In genomic region chr4:129739111-129739645, GRCm38 (mm10) we compare ENCODE assay signal across 10 mouse cellular contexts. TPM values are rescaled to one million over a fixed set of nuclear protein-coding genes. Genes with fewer than 3 reads are reported as not detected.
DNase-seq lines count a peak whose midpoint lies in the region; ATAC-seq and TF ChIP-seq lines count a peak whose summit lies in the region.
"Had no signal": no experiment of that assay in that cellular context is flagged by ENCODE, and none has a peak within 500 bp of the region (broad histone marks: within the 10 kb centered on the region; RNA-seq: fewer than 3 reads in every experiment).

No protein-coding gene starts in this region.

- H3K27ac ChIP-seq in forebrain, embryonic 10.5 days, result no peak overlapping the region
- no peak overlapping the region for H3K27ac ChIP-seq in forebrain, embryonic 11.5 days (ENCODE audit: low read depth, low read length)
- no peak overlapping the region for H3K27ac ChIP-seq in lung, embryonic 15.5 days
- no peak overlapping the region for H3K27ac ChIP-seq in lung, postnatal 0 days (ENCODE audit: low read length)
- H3K27ac ChIP-seq in intestine, embryonic 15.5 days, result no peak overlapping the region
- H3K27ac ChIP-seq in neural tube, embryonic 13.5 days (replicated peaks), result no peak overlapping the region

- no peak for DNase-seq in forebrain, embryonic 10.5 days (ENCODE audit: extremely low spot score, low spot score)
- DNase-seq in forebrain, embryonic 11.5 days (ENCODE audit: low spot score), result no peak
- DNase-seq in lung, postnatal 0 days (ENCODE audit: low spot score), result no peak
- DNase-seq in spleen, postnatal 4 days (ENCODE audit: low spot score in 2 of 2), result no peak
- DNase-seq in cerebellum, adult 18-20 months, result no peak
- DNase-seq: cerebellum, adult 11 months; kidney, adult 8-10 months had no signal

- WGBS in forebrain, embryonic 10.5 days, result 90% methylated on average over 4 of the region's 4 CpGs
- 89% methylated on average over 4 of the region's 4 CpGs for WGBS in forebrain, embryonic 11.5 days
- 61% methylated on average over 4 of the region's 4 CpGs for WGBS in lung, embryonic 15.5 days
- 55% methylated on average over 4 of the region's 4 CpGs for WGBS in lung, postnatal 0 days
- WGBS in intestine, embryonic 15.5 days, result 71% methylated on average over 4 of the region's 4 CpGs
- WGBS in neural tube, embryonic 13.5 days, result 81% methylated on average over 4 of the region's 4 CpGs

- H3K4me1 ChIP-seq in forebrain, embryonic 10.5 days, result peaks cover 34% of the 10 kb centered on the region
- peaks cover 5% of the 10 kb centered on the region; the same call in 1 of the 2 replicates for H3K4me1 ChIP-seq in forebrain, embryonic 11.5 days (replicated peaks; ENCODE audit: control insufficient read depth, insufficient read depth, low read length)
- peaks cover 43% of the 10 kb centered on the region for H3K4me1 ChIP-seq in lung, embryonic 15.5 days
- peaks cover 8% of the 10 kb centered on the region; the same call in 1 of the 2 replicates for H3K4me1 ChIP-seq in lung, postnatal 0 days (ENCODE audit: insufficient read depth, low read depth, low read length)
- peaks cover 21% of the 10 kb centered on the region for H3K4me1 ChIP-seq in intestine, embryonic 15.5 days (replicated peaks)
- H3K4me1 ChIP-seq in neural tube, embryonic 13.5 days (replicated peaks), result peaks cover 66% of the 10 kb centered on the region

- peaks cover 55% of the 10 kb centered on the region for H3K36me3 ChIP-seq in forebrain, embryonic 10.5 days (replicated peaks)
- no peaks in the 10 kb centered on the region; the same call in 1 of the 2 replicates for H3K36me3 ChIP-seq in forebrain, embryonic 11.5 days (ENCODE audit: control insufficient read depth, insufficient read depth, low read length)
- H3K36me3 ChIP-seq in lung, embryonic 15.5 days, result 0 out of 2 replicates have a peak, but pooled peaks cover 4% of the 10 kb centered on the region
- H3K36me3 ChIP-seq in lung, postnatal 0 days (ENCODE audit: insufficient read depth, low read length), result no peaks in the 10 kb centered on the region
- peaks cover 4% of the 10 kb centered on the region for H3K36me3 ChIP-seq in intestine, embryonic 15.5 days
- H3K36me3 ChIP-seq in neural tube, embryonic 13.5 days, result peaks cover 5% of the 10 kb centered on the region; the same call in 1 of the 2 replicates

- H3K9me3 ChIP-seq in forebrain, embryonic 10.5 days, result no peaks in the 10 kb centered on the region
- H3K9me3 ChIP-seq in forebrain, embryonic 11.5 days (ENCODE audit: control insufficient read depth, low read length), result no peaks in the 10 kb centered on the region
- H3K9me3 ChIP-seq in lung, embryonic 15.5 days, result no peaks in the 10 kb centered on the region
- no peaks in the 10 kb centered on the region for H3K9me3 ChIP-seq in lung, postnatal 0 days (ENCODE audit: low read length)
- H3K9me3 ChIP-seq in intestine, embryonic 15.5 days, result no peaks in the 10 kb centered on the region
- no peaks in the 10 kb centered on the region for H3K9me3 ChIP-seq in neural tube, embryonic 13.5 days

- ATAC-seq in forebrain, embryonic 11.5 days (replicated peaks; ENCODE audit: low FRiP score), result no peak
- no peak for ATAC-seq in lung, embryonic 15.5 days (ENCODE audit: borderline replicate concordance, extremely low read depth, low FRiP score, low TSS enrichment)
- no peak for ATAC-seq in lung, postnatal 0 days
- no peak for ATAC-seq in intestine, embryonic 15.5 days
- ATAC-seq in neural tube, embryonic 13.5 days (ENCODE audit: low read depth), result no peak

- H3K4me3 ChIP-seq in forebrain, embryonic 10.5 days, result peak overlapping the region; percentile 100
- no peak overlapping the region for H3K4me3 ChIP-seq in forebrain, embryonic 11.5 days (ENCODE audit: low read depth, low read length)
- no peak overlapping the region for H3K4me3 ChIP-seq in lung, embryonic 15.5 days
- no peak overlapping the region for H3K4me3 ChIP-seq in lung, postnatal 0 days (ENCODE audit: low read depth, low read length)
- H3K4me3 ChIP-seq in intestine, embryonic 15.5 days (replicated peaks), result no peak overlapping the region
- peak overlapping the region; percentile 72 for H3K4me3 ChIP-seq in neural tube, embryonic 13.5 days

- no peak for TF ChIP-seq CTCF in lung, postnatal 0 days (IDR thresholded peaks at IDR 0.05)

- no peak for TF ChIP-seq EP300 in lung, postnatal 0 days (IDR thresholded peaks at IDR 0.05)

- H3K27me3 ChIP-seq in forebrain, embryonic 10.5 days (ENCODE audit: poor library complexity, severe bottlenecking), result no peaks in the 10 kb centered on the region
- H3K27me3 ChIP-seq in forebrain, embryonic 11.5 days (ENCODE audit: control insufficient read depth, insufficient read depth, low read length), result no peaks in the 10 kb centered on the region
- no peaks in the 10 kb centered on the region for H3K27me3 ChIP-seq in lung, embryonic 15.5 days
- H3K27me3 ChIP-seq in lung, postnatal 0 days (replicated peaks; ENCODE audit: insufficient read depth, low read length), result no peaks in the 10 kb centered on the region
- no peaks in the 10 kb centered on the region for H3K27me3 ChIP-seq in intestine, embryonic 15.5 days (replicated peaks)
- no peaks in the 10 kb centered on the region for H3K27me3 ChIP-seq in neural tube, embryonic 13.5 days

- no peak overlapping the region; the same call in 1 of the 2 replicates for H3K4me2 ChIP-seq in forebrain, embryonic 11.5 days (ENCODE audit: low read depth, low read length, severe bottlenecking)
- peak overlapping the region; percentile 70; the same call in 1 of the 2 replicates for H3K4me2 ChIP-seq in lung, embryonic 15.5 days
- H3K4me2 ChIP-seq in lung, postnatal 0 days (replicated peaks; ENCODE audit: low read depth, low read length), result no peak overlapping the region
- peak overlapping the region; percentile 64 for H3K4me2 ChIP-seq in intestine, embryonic 15.5 days (replicated peaks)
- H3K4me2 ChIP-seq in neural tube, embryonic 13.5 days, result peak overlapping the region; percentile 84

- H3K9ac ChIP-seq in forebrain, embryonic 11.5 days (ENCODE audit: low read length), result no peak overlapping the region
- no peak overlapping the region for H3K9ac ChIP-seq in lung, embryonic 15.5 days
- no peak overlapping the region for H3K9ac ChIP-seq in lung, postnatal 0 days (replicated peaks; ENCODE audit: low read depth)
- H3K9ac ChIP-seq in intestine, embryonic 15.5 days, result no peak overlapping the region
- peak overlapping the region; percentile 96 for H3K9ac ChIP-seq in neural tube, embryonic 13.5 days

RNA-seq across cellular contexts. Expression of gene Khdrbs1, which starts 2.9 kb away (rescaled TPM):
- 148 and 151 TPM in 2 replicates for polyA plus RNA-seq in forebrain, embryonic 10.5 days (2016; fragmentation: Nextera tagmentation; extraction: Ambion mirVana)
- 183 and 185 TPM in 2 replicates for polyA plus RNA-seq in forebrain, embryonic 11.5 days (2014; fragmentation: Nextera tagmentation; extraction: Ambion mirVana)
- polyA plus RNA-seq in lung, embryonic 15.5 days (2015; fragmentation: Nextera tagmentation; extraction: Ambion mirVana), result 125 and 126 TPM in 2 replicates
- 42.9 and 48.9 TPM in 2 replicates for polyA plus RNA-seq in lung, postnatal 0 days (2015; fragmentation: Nextera tagmentation; extraction: Ambion mirVana)
- 83.6 and 95.9 TPM in 2 replicates for polyA plus RNA-seq in intestine, embryonic 15.5 days (2015; fragmentation: Nextera tagmentation; extraction: Ambion mirVana)
- 150 and 165 TPM in 2 replicates for polyA plus RNA-seq in neural tube, embryonic 13.5 days (2015; fragmentation: Nextera tagmentation; extraction: Ambion mirVana)

RNA-seq across cellular contexts. Expression of gene Tmem39b, which starts 42.5 kb away (rescaled TPM):
- polyA plus RNA-seq in forebrain, embryonic 10.5 days (2016; fragmentation: Nextera tagmentation; extraction: Ambion mirVana), result 15.7 and 20.0 TPM in 2 replicates
- 50.0 and 53.2 TPM in 2 replicates for polyA plus RNA-seq in forebrain, embryonic 11.5 days (2014; fragmentation: Nextera tagmentation; extraction: Ambion mirVana)
- 12.6 and 13.6 TPM in 2 replicates for polyA plus RNA-seq in lung, embryonic 15.5 days (2015; fragmentation: Nextera tagmentation; extraction: Ambion mirVana)
- 5.3 and 5.5 TPM in 2 replicates for polyA plus RNA-seq in lung, postnatal 0 days (2015; fragmentation: Nextera tagmentation; extraction: Ambion mirVana)
- polyA plus RNA-seq in intestine, embryonic 15.5 days (2015; fragmentation: Nextera tagmentation; extraction: Ambion mirVana), result 9.3 and 9.4 TPM in 2 replicates
- polyA plus RNA-seq in neural tube, embryonic 13.5 days (2015; fragmentation: Nextera tagmentation; extraction: Ambion mirVana), result 13.5 TPM in 2 replicates

Comparison
In these comparisons a context has a peak if more than half of its experiments do, and no peak if none do; other contexts are left out.
1. H3K4me3 ChIP-seq: peak in forebrain, embryonic 10.5 days (single experiment) and neural tube, embryonic 13.5 days (single experiment); none in forebrain, embryonic 11.5 days (single experiment), lung, embryonic 15.5 days (single experiment), lung, postnatal 0 days (single experiment) and intestine, embryonic 15.5 days (single experiment).
2. H3K4me2 ChIP-seq: peak in lung, embryonic 15.5 days (single experiment), intestine, embryonic 15.5 days (single experiment) and neural tube, embryonic 13.5 days (single experiment); none in forebrain, embryonic 11.5 days (single experiment) and lung, postnatal 0 days (single experiment).